Mouse (Mus musculus): Measurements from ENCODE around the gene Yipf2.
"Not testable (repeated sequence)": the region's sequence is repeated elsewhere in the genome, so short reads cannot be mapped to it uniquely, and the experiment has no call there.

Yipf2 gene

DNA sequence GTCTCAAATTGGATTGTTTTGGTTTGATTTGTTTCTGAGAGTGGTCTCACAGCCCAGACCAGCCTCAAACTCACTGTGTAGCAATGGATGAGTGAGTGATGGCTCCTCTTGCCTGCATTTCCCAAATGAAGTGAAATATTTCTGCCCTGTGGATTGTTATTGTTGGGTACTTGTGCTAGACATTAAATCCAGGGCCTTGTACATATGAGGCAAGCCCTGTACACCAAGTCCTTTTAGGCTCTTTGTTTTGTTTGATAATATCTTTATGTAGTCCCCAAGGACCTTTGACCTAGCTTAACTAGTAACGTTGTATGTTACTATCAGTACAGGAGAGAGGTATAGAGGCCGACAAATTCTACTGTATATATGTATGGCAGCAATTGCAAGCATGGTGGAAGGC is 2.2 kb upstream of the Yipf2 start:
- no peak for DNase-seq

DNA sequence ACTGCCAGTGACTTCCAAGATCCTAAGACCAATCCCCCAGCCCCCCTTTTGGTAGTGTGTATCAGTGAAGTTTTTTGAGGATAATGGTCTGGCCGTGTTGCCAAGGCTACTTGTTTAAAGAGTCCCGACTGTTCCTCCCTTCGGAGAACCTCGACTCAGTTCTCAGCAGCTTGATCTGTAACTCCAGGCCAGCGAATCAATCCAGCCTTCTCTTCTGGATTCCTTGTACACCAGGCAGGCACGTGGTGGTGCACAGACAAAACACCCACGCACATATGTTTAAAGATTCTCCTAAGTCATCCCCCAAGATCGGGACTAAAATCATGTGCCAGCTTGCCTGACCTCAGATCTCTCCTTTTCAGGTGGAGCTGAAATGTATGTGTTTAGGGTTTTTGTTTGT is 1.7 kb upstream of the Yipf2 start:
- not testable (repeated sequence) for DNase-seq

DNA sequence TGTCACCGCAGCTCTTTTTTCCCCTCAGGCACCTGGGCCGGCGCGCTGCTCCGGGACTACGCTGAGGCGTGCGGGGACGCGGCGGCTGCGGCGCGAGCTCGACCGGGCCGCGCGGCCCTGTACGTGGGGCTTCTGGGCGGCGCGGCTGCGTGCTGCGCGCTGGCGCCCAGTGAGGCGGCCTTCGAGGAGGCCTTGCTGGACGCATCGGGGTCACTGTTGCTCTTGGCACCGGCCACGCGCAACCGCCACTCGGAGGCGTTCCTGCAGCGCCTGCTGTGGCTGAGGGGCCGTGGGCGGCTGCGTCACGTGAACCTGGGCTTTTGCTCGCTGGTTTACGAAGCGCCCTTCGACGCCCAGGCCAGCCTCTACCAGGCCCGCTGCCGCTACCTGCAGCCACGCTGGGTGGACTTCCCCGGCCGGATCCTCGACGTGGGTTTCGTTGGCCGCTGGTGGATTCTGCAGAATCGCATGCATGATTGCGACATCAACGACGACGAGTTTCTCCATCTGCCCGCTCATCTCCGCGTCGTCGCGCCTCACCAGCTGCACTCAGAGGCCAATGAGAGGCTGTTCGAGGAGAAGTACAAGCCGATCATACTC is 594 bp upstream of the Yipf2 start:
- peak; percentile 46 for DNase-seq

DNA sequence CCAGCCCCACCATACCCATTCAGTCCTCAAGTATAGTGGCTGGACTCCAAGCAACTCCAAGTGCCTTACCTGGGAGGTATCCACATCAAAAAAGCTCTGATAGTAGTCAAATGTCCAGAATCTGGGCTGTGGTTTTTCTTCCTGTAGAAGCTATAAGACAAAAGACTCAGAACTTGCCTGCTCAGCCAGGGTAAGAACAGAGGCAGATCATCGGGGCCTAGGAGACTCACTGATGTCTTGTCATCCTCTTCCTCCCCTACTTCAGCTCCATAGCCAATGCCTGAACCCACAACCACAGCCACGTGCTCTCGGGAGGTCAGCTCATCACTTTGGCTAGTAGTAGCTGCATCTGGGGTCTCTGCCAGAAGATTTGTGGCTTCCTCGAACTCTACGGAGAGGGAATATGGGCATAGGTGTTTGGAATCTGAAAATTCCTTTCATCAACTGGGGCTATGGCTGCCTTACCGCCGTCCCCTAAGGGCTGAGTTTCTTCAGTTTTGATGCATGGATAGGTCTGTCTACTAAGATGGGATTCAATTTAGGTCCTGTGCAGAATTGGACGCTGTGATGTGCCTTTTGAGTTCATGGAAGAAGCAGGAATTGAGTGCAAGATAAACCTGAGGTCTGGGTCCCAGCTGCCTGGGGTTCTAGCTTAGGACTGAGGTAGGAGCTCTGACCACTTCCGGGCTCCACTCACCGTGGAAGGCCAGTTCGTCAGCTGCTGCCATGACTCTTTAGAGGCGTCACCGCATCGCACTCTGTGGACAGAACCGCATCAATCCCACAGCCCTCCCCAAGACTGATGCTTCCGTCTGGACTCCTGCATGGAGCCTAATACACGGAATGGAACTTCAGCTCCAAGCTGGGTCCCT is 561 bp downstream of the Yipf2 start:
- no peak for DNase-seq

DNA sequence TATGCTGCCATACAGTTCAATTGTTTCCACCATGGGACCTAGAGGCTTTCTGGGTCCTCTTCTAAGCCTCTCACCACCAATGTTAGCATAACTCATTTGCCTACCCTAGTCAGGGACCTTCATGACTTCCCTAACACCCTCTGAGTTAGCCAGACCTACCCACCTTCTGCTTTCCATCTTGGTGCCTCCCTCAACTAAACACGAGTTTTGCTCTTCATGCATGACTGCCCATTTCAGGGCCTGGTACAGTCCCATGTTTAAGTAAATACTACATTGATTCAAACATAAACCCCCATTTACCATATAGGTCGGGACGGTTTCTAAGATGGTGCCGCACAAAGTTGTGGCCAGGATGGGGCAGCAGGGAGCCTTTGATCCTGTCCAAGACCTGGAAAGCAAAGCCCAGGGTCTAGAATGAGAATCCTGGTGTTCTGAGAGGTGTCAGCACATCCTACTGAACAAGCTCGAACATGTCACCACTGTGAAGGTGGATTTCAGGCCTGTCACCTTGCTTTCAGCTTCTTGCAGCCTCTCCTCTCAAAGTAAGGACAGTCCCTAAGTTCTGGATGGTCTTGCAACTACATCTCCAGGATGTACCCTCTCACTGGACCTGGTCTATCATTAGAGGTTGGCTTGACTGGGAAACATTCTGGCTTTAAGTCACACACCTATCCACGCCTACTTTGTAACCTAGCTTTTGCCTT is 1.3 kb downstream of the Yipf2 start:
- DNase-seq: no peak

DNA sequence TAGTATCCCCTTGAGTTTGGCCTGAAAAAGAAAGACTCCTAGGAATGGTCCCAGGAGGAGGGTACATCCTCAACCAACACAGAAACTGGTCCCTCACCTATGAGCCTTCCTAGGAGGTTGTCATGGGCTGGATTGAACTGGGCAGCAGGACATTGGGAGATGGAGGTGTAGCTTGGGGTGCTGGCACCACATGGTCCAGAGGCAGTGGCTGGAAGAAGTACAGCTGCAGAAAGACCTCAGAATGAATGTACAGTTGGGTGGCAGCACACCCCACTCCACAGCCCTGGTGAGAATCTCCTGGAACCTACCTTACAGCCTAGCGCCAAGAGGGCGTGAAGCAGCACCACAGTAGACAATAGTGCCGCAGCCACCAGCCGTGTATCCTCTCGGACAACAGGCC is 3.1 kb downstream of the Yipf2 start:
- no peak for DNase-seq

DNA sequence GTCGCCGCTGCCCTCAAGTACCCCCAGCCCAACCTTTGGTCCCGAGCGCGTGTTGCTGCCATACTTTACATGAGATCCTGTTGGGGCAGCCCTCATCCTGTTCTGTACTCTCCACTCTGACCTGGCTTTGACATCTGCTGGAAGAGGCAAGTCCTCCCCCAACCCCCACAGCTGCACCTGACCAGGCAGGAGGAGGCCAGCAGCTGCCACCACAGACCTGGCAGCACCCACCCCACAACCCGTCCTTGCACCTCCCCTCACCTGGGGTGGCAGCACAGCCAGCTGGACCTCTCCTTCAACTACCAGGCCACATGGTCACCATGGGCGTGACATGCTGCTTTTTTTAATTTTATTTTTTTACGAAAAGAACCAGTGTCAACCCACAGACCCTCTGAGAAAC is 4.3 kb downstream of the Yipf2 start:
- DNase-seq: no peak

DNA sequence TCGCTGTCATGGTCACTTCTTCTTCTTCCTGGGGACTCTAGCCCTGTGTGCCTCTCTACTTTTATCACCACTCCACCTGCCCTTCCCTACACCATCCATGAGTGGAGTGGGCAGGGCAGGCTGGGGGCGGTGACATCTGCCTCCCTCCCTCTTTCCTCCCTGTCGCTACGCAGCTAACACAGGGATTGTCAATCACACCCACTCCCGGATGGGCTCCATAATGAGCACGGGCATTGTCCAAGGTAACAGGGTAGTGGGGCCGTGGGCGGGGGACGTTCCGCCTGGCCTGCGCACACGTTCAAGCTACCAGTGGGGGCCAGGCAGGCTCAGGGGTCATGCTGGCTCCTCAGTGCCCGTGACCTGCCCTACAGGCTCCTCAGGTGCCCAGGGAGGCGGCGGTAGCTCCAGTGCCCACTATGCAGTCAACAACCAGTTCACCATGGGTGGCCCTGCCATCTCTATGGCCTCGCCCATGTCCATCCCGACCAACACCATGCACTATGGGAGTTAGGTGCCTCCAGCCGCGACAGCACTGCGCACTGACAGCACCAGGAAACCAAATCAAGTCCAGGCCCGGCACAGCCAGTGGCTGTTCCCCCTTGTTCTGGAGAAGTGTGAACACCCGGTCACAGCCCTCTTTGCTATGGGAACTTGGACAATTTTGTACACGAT is 4.8 kb downstream of the Yipf2 start:
- no peak for DNase-seq

DNA sequence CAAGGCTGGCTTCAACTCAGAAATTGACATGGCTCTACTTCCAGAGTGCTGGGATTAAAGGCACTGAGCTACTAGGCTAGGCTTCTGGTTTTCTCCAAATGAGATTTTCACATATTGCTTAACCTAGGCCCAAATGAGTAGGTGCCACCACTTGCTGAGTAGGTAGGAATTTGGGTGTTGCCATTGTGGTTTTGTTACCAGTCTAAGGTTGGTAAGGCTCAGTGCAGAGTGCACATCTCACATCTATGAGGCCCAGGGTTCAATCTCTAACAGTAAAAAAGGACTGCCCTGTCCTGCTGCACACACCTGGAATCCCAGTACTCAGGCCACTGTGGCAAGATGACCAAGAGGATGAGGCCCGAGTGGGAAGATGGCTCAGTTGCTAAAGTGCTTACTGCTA is 7.2 kb downstream of the Yipf2 start:
- no peak for DNase-seq

DNA sequence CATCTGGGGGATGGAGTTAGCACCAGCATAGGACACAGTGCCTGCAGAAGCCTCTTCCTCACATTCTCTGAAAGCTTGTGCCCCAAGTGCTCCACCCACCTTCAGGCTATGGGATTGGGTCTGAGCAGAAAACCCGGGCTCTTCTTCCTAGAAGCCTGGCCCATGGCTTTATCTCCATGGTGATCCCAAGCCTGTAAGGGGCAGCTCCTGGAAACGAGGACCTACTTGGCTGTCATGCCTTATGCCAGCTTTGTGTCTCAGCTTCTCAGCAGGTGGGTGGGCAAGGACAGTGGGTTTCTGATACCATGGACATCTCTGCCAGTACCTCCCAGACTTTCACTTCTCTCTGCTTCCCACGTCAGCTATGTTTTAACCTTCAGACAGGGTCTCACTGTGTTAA is 14.4 kb downstream of the Yipf2 start:
- no peak for DNase-seq

DNA sequence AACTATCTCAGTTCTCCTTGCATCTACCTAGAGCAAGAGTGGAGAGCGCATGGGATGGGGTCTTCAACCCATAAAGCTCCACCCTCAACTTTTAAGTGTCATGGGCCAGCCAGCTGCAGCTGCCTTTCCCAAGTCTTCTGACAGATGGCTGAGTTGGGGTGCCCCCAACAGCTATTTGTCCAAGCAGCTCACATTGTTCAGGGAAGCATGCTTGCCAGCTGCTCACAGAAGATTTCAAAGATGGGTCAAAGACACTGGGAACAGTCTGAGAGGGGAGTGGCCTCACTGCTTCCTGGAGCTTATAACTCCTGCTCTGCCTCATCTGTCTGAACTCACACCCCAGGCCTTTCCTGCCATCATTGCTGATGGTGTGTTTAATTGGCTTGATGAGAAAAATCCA is 16.3 kb downstream of the Yipf2 start:
- peak; percentile 27 for DNase-seq

DNA sequence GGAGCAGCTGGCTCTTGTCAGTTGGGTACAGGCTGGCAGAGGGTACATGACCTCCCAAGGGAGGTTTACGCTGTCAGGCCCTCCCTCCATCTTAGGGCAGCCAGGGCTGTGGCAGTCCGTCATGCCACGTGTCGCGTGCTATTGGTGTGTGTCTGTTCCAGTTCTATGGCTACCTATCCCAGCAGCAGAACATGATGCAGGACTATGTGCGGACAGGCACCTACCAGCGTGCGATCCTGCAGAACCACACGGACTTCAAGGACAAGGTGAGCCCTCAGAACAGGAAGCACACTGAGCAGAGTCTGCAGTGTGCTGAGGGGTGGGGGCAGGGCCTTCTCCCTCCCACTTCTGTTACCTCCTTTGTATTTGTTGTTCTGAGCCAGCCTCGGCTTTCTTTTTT is 17.4 kb downstream of the Yipf2 start:
- DNase-seq: no peak

DNA sequence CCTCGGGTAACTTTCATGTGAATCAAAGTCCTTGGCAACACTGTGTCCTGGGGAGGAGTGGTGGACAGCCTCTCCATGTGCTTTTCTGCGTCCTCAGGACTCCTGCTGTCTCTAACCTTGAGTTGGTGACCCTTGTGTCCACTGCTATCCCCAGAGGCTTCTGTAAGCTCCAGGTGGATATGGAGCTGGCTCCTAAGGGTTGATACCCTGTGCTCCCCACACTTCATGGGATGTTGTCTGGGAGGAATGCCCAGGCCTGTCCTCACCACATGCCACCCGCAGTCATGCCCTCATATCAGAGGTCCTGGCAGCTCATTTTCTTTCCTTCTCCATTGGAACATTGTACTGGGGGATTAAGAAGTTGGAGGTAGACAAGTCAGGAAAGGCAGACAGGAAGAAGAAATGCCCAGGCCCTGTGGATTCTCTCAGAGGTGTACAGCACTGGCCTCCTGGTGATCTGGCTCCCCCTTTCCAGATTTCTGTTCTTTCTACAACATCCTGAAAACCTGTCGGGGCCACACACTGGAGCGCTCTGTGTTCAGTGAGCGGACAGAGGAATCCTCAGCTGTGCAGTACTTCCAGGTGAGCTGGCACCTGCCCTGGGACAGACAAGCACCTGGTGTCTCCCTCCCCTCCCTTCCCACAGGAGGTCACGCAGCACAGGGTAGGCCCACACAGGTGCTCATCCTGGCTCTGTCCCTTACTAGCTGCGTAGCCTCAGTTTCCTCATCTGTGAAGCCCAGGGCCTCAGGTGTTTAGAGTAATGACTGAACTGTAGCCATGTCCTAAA is 18.4 kb downstream of the Yipf2 start:
- no peak for DNase-seq

DNA sequence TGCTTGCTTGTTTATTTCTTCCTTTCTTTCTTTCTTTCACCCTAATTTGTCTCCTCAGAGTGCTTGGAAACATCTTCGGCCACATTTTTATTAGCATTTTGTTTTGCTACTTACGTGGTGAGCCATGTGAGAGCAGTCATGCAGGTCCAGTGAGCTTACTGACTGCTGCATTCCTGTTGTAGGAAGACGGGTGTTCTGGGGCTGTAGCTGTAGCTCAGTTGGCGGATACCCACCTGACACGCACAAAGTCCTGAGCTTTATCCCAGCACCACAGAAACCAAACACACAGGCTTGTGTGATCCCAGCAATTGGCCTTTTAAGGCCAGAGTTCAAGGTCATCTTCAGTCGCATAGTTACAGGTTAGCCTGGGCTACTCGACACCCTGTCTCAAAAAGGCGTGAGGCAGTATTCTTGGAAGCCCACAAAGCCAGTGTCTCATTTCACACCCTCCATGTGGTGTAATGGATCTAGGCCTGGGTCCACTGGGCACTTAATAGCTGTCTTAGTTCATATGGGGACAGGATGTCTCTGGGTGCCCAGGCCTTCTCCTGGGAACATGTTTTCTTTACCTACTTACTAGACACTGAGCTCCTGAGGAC is 23.9 kb downstream of the Yipf2 start:
- no peak for DNase-seq

DNA sequence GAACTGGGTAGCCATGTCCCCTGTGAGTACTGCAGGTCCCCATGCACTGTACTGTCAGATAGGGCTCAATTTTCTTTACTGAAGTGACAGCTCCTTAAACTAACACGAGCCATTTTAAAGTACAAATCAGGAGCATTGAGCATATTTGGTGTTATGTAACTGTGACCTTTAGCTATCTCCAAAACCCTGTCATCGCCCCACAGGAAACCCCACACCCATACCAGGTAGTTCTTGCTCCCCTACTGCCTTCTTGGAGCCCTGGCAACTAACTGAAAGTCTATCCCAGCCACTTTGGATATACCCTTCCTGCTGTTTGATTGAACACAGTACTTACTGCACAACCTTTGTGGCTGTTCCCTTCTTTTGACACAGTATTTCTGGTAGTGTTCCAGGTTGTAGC is 25.6 kb downstream of the Yipf2 start:
- DNase-seq: no peak

DNA sequence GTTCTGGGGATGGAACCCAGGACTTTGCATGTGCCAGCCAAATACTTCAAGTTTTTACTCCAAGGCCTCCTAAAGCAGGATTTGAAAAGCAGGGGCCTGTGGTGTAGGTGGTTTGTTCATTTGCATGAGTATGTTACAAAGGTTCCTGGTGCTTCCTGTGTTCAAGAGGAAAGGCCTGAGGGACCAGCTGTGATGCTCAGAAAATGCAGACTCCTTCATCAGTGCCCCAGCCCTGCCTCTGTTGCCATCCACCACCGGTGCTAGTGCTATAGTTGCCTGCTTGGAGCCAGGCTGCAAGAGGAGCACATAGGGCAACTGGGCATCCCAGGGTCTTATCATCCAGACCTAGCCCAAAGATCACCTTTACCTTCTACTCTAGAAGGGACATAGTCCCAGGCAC is 26.1 kb downstream of the Yipf2 start:
- no peak for DNase-seq

DNA sequence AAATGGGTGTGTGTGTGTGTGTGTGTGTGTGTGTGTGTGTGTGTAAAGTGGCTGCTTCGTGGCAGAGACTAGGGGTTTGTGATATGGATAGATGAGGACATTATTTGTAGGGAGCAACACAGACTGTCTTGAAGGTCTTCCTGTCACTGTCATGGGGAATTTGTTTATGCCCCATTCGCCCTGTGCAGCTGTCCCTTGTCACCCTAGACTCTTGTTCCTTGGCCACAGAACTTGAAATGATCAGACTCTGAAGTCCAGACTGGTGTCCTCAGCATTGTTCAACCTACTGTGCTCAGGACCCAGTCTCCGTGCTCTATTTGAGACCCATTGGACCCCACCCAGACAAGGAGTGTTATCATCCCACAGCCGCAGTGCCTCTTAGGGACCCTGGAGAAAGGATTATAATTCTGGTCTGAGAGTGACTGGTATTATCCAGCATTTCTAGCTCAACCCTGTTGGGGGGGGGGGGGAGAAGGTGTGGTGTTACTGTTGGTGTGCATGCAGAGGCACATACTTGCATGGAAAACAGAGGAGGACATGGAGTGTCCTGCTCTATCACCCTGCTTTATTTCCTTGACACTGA is 27.5 kb downstream of the Yipf2 start:
- DNase-seq: no peak

DNA sequence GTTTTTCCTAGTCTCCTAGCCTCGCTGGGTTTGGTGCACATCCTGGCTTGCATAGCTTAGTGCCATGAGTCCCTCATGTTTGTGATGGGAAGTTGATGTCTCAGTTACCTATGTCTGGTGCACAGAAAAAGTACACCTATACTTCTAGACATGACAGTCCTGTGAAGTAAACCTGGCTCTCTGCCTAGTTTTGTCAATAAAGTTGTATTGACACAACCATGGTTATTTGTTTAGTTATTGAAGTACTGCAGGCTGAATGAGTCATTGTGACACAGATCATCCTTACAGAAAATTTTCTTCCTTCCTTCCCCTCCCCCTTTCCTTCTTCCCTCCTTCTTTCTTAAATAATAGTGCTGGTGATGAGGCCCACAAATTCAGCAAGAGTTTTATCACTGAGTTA is 28.2 kb downstream of the Yipf2 start:
- no peak for DNase-seq

DNA sequence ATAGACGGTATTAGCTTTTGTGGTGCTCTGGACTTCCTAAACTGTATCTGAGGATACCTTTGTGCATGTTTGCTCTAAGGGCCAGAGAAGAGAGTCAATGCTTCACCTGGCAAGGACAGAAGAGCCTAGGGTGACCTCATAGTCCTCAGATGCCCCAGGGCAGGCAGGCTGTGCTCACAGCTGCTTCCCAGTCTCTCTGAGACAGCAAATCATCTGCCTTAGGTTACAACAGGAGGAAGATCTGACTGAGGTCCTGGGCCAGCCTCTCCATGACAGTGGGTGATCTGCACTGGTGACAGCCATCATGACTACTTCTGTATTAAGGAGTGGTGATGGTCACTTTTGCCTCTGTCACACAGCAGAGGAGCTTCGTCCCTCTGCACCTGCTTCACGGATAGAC is 33.5 kb downstream of the Yipf2 start:
- no peak for DNase-seq

DNA sequence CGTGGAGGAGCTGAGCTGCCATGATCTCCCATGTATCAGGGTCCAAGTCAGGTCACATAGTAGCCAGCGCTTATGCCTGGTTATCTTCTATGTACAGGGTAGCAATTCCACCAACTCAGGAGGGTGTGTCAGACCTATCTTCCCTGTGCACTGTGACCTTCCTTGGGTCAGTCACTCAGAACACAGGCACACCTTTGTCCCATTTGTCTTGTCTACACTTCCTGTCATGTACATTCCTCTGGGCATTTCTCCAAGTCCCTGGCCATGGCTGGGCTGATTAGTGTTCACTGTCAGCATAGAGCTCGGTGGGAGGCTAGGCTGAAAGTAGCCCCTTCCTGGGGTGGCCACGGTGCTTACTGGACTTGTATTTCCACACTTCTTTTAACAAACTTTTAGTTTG is 34.3 kb downstream of the Yipf2 start:
- DNase-seq: peak; percentile 28

DNA sequence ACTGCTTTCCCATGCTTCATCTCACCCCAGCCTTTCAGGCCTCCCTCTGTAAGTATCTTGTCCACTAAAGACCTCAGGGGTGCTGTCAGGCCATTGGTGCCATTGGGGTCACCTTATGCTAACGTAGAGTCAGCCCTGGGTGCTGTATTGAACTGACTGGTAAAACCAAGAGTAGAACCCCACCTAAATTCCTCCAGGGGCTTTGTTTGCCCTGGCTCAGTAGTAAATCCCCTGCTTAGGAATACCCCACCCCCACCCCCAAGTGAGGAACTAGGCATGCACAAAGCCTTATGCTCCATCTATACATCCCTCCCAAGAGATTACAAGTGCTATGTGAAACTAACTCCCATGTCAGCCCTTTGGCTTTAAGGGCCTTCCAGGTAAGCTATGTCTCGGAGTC is 35.1 kb downstream of the Yipf2 start:
- no peak for DNase-seq

DNA sequence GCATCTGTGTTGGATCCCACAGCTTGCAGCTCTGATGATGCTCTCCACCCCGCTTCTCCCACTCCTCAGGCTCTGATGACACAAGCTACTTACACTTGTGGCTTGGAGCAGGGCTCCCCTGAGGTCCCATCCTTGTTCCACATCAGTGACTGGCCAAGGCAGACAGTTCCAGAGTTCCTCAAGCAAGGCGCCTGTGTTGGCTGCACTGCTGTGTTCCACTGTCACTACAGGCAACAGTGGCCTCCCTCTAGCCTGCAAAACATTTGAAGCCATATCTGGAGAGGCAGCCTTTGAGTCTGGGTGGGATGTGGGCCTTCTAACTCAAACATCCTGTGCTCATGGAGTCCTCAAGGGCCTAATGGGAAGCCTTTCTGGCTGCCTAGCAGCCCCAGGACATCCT is 35.6 kb downstream of the Yipf2 start:
- peak; percentile 70 for DNase-seq

Measured in lung, postnatal 10 days (tissue).